Mouse (Mus musculus) liver, adult 2 months (tissue): Measurements from ENCODE around the gene Atxn1.

ENCODE experiments used
- CTCF ChIP-seq: fragments of 200-500 bp; IDR thresholded peaks from 2 replicates; pipeline ENCODE4 v1.5.1; 2011; ENCODE audit warnings: low read depth, low read length, control low read depth
- POLR2A ChIP-seq: fragments of 200-500 bp; IDR thresholded peaks from 2 replicates; pipeline ENCODE4 v1.6.1; 2011; ENCODE audit warnings: low read length, control low read depth; ENCODE audit not compliant: insufficient read depth; ENCODE audit errors: extremely low read depth

- TF ChIP-seq POLR2A = no peak
- TF ChIP-seq CTCF = no peak
Observed at GRCm38 (mm10) chr13:45688864-45689263, 275.9 kb downstream of the Atxn1 start.
